Mouse (Mus musculus) MEL (cell line): Measurements from ENCODE around the gene Mmgt2. TPM values are rescaled to one million over a fixed set of nuclear protein-coding genes. Genes with fewer than 3 reads are reported as not detected.

ENCODE experiments used
- DNase-seq: peaks from one replicate; pipeline ENCODE4 v3.0.0; 2011; ENCODE audit warnings: low read depth, low spot score
- H3K27ac ChIP-seq: 2 replicates; pipeline ENCODE4 v1.5.1; 2012; ENCODE audit warnings: low read depth, mild to moderate bottlenecking, control low read depth, low read length, moderate library complexity; ENCODE audit not compliant: control insufficient read depth
- H3K27me3 ChIP-seq, 2 experiments: fragments of 150-350 bp in 1 of 2; sonication (generic) in 1 of 2; 2 replicates each; pipeline ENCODE4 v1.6.1; 2012; ENCODE audit warnings: low read length in 2 of 2, mild to moderate bottlenecking in 2 of 2, improper control_type of control experiment in 1 of 2, moderate library complexity in 1 of 2; ENCODE audit not compliant: insufficient read depth in 2 of 2, control insufficient read depth in 1 of 2
- H3K36me3 ChIP-seq, 2 experiments: 2 replicates each; pipeline ENCODE4 v1.6.1; 2012 to 2014; ENCODE audit warnings: low read length in 2 of 2, improper control_type of control experiment in 1 of 2, inconsistent platforms in 1 of 2, mild to moderate bottlenecking in 1 of 2; ENCODE audit not compliant: insufficient read depth in 2 of 2, control insufficient read depth in 1 of 2
- H3K4me1 ChIP-seq, 2 experiments: fragments of 150-350 bp in 1 of 2; sonication (generic) in 1 of 2; 2 replicates each; pipeline ENCODE4 v1.6.1; 2012; ENCODE audit warnings: low read length in 2 of 2, improper control_type of control experiment in 1 of 2, mild to moderate bottlenecking in 1 of 2; ENCODE audit not compliant: insufficient read depth in 2 of 2, control insufficient read depth in 1 of 2
- H3K4me3 ChIP-seq, 2 experiments: fragments of 150-350 bp in 1 of 2; sonication (generic) in 1 of 2; 2 replicates each; pipeline ENCODE4 v1.5.1; 2012; ENCODE audit warnings: low read depth in 2 of 2, low read length in 2 of 2, mild to moderate bottlenecking in 2 of 2, moderate library complexity in 2 of 2, control low read depth in 1 of 2, improper control_type of control experiment in 1 of 2; ENCODE audit not compliant: control insufficient read depth in 1 of 2, insufficient read depth in 1 of 2
- H3K79me2 ChIP-seq: 2 replicates; pipeline ENCODE4 v1.6.1; 2012; ENCODE audit warnings: mild to moderate bottlenecking, low read length, moderate library complexity; ENCODE audit not compliant: control insufficient read depth, poor library complexity, insufficient read depth
- H3K9ac ChIP-seq: 2 replicates; pipeline ENCODE4 v1.6.1; 2012; ENCODE audit warnings: low read depth, mild to moderate bottlenecking, control low read depth, low read length, moderate library complexity; ENCODE audit not compliant: control insufficient read depth, poor library complexity, severe bottlenecking
- H3K9me3 ChIP-seq: fragments of 150-350 bp; sonication (generic); replicated peaks from 2 replicates; pipeline ENCODE4 v1.6.1; 2012; ENCODE audit warnings: mild to moderate bottlenecking, low read length, improper control_type of control experiment, moderate library complexity; ENCODE audit not compliant: insufficient read depth
- BHLHE40 ChIP-seq: IDR thresholded peaks from 2 replicates; pipeline ENCODE4 v1.6.1; 2012; ENCODE audit warnings: low read depth, mild to moderate bottlenecking, inconsistent platforms, low read length, improper control_type of control experiment, borderline replicate concordance
- CHD1 ChIP-seq: IDR thresholded peaks from 2 replicates; pipeline ENCODE4 v1.6.1; 2012; ENCODE audit warnings: low read depth, mild to moderate bottlenecking, inconsistent platforms, low read length, improper control_type of control experiment
- CTCF ChIP-seq, 3 experiments: IDR thresholded peaks in 2 of 3; conservative IDR thresholded peaks in 1 of 3; 2 replicates each; pipeline ENCODE4 v1.5.1; 2011 to 2012; ENCODE audit warnings: low read length in 3 of 3, low read depth in 2 of 3, mild to moderate bottlenecking in 2 of 3, improper control_type of control experiment in 1 of 3, inconsistent platforms in 1 of 3, mixed read lengths in 1 of 3, moderate library complexity in 1 of 3; ENCODE audit not compliant: control insufficient read depth in 1 of 3, insufficient read depth in 1 of 3, poor library complexity in 1 of 3, severe bottlenecking in 1 of 3
- E2F4 ChIP-seq: IDR thresholded peaks from 2 replicates; pipeline ENCODE4 v1.6.1; 2011; ENCODE audit warnings: low read depth, low read length, improper control_type of control experiment, borderline replicate concordance
- EP300 ChIP-seq, 2 experiments: IDR thresholded peaks; 2 replicates each; pipeline ENCODE4 v1.6.1; 2011; ENCODE audit warnings: improper control_type of control experiment in 2 of 2, low read length in 2 of 2, low read depth in 1 of 2, mild to moderate bottlenecking in 1 of 2
- GABPA ChIP-seq: IDR thresholded peaks from 2 replicates; pipeline ENCODE4 v1.6.1; 2012; ENCODE audit warnings: low read depth, mild to moderate bottlenecking, inconsistent platforms, low read length, improper control_type of control experiment, moderate library complexity
- MAX ChIP-seq: IDR thresholded peaks from 2 replicates; pipeline ENCODE4 v1.6.1; 2011; ENCODE audit warnings: low read length, improper control_type of control experiment
- MEF2A ChIP-seq: IDR thresholded peaks from 2 replicates; pipeline ENCODE4 v1.6.1; 2014; ENCODE audit warnings: low read depth, mild to moderate bottlenecking, inconsistent platforms, low read length, improper control_type of control experiment; ENCODE audit not compliant: poor library complexity, insufficient replicate concordance, severe bottlenecking; ENCODE audit errors: extremely low read depth
- NRF1 ChIP-seq: IDR thresholded peaks from 2 replicates; pipeline ENCODE4 v1.6.1; 2014; ENCODE audit warnings: low read depth, mild to moderate bottlenecking, inconsistent platforms, low read length, improper control_type of control experiment, moderate library complexity; ENCODE audit not compliant: poor library complexity, insufficient read depth, severe bottlenecking
- POLR2A ChIP-seq, 2 experiments: IDR thresholded peaks; 2 replicates each; pipeline ENCODE4 v1.6.1; 2011 to 2012; ENCODE audit warnings: low read length in 2 of 2, mild to moderate bottlenecking in 2 of 2, control low read depth in 1 of 2, improper control_type of control experiment in 1 of 2, low read depth in 1 of 2, moderate library complexity in 1 of 2; ENCODE audit not compliant: control insufficient read depth in 1 of 2, insufficient read depth in 1 of 2, poor library complexity in 1 of 2
- RAD21 ChIP-seq: IDR thresholded peaks from 2 replicates; pipeline ENCODE4 v1.6.1; 2011; ENCODE audit warnings: mild to moderate bottlenecking, low read depth, low read length, improper control_type of control experiment
- RCOR1 ChIP-seq: IDR thresholded peaks from 2 replicates; pipeline ENCODE4 v1.6.1; 2012; ENCODE audit warnings: low read depth, mild to moderate bottlenecking, inconsistent platforms, low read length, improper control_type of control experiment
- SIN3A ChIP-seq: IDR thresholded peaks from 2 replicates; pipeline ENCODE4 v1.6.1; 2012; ENCODE audit warnings: low read length, improper control_type of control experiment, inconsistent platforms
- SMC3 ChIP-seq: IDR thresholded peaks from 2 replicates; pipeline ENCODE4 v1.6.1; 2011; ENCODE audit warnings: low read depth, low read length, improper control_type of control experiment
- TBP ChIP-seq: IDR thresholded peaks from 2 replicates; pipeline ENCODE4 v1.8.0; 2011; ENCODE audit warnings: low read depth, low read length, improper control_type of control experiment
- TCF12 ChIP-seq: IDR thresholded peaks from 2 replicates; pipeline ENCODE4 v1.6.1; 2014; ENCODE audit warnings: low read depth, mild to moderate bottlenecking, inconsistent platforms, low read length, improper control_type of control experiment, moderate library complexity
- UBTF ChIP-seq: IDR thresholded peaks from 2 replicates; pipeline ENCODE4 v1.6.1; 2012; ENCODE audit warnings: low read depth, mild to moderate bottlenecking, inconsistent platforms, low read length, improper control_type of control experiment, moderate library complexity, borderline replicate concordance; ENCODE audit not compliant: insufficient read depth
- ZC3H11A ChIP-seq: IDR thresholded peaks from 2 replicates; pipeline ENCODE4 v1.6.1; 2012; ENCODE audit warnings: low read depth, mild to moderate bottlenecking, inconsistent platforms, low read length, improper control_type of control experiment
- ZKSCAN1 ChIP-seq: IDR thresholded peaks from 2 replicates; pipeline ENCODE4 v1.6.1; 2012; ENCODE audit warnings: low read depth, mild to moderate bottlenecking, inconsistent platforms, low read length, improper control_type of control experiment, moderate library complexity
- ZMIZ1 ChIP-seq: IDR thresholded peaks from 2 replicates; pipeline ENCODE4 v1.6.1; 2012; ENCODE audit warnings: low read depth, mild to moderate bottlenecking, inconsistent platforms, low read length, improper control_type of control experiment, moderate library complexity
- ZNF384 ChIP-seq: IDR thresholded peaks from 2 replicates; pipeline ENCODE4 v1.6.1; 2012; ENCODE audit warnings: low read depth, mild to moderate bottlenecking, inconsistent platforms, low read length, improper control_type of control experiment
- polyA plus RNA-seq, 2 experiments: library from polyadenylated mRNA; stranded (reverse) in 1 of 2; unstranded in 1 of 2; fragments of >175 nt in 1 of 2; fragments of >200 nt in 1 of 2; gene quantifications; 2 replicates each; pipeline versions ENCODE4 v1.2.1 to v1.2.4; 2012; ENCODE audit warnings: low replicate concordance in 2 of 2, low read depth in 1 of 2; ENCODE audit not compliant: insufficient read length in 2 of 2, insufficient read depth in 1 of 2, missing spikeins in 1 of 2
- total RNA-seq: library from RNA; depleted of rRNA; stranded (reverse); fragments of 300-350 nt; gene quantifications from 2 replicates; pipeline ENCODE4 v1.2.3, GENCODE M21; 2012

Mmgt2 gene
- total and polyA plus RNA-seq, 3 experiments, result 24.1 to 51.9 TPM; not detected in 1

GRCm38 (mm10) chr11:62607170-62607951 is 41.1 kb upstream of the Mmgt2 start:
- no peak overlapping the region for H3K27ac ChIP-seq
- H3K36me3 ChIP-seq, result peaks cover 12 to 16% of the 10 kb centered on the region in 2 experiments
- H3K4me1 ChIP-seq, result peaks cover 0 to 4% of the 10 kb centered on the region in 2 experiments; a peak in 2 of 4 replicates
- no peaks in the 10 kb centered on the region for H3K27me3 ChIP-seq
- peak; percentile 82 for DNase-seq
- no peak for TF ChIP-seq SMC3
- TF ChIP-seq POLR2A (IDR thresholded peaks at IDR 0.05; ENCODE audit: control insufficient read depth in 1 of 2, insufficient read depth in 1 of 2, low read depth in 1 of 2, low read length in 2 of 2, poor library complexity in 1 of 2), result no peak; a peak in 2 of 4 replicates
- no peak for TF ChIP-seq CTCF (IDR thresholded peaks at IDR 0.05 in 2 of 3, conservative IDR thresholded peaks at IDR 0.05 in 1 of 3; ENCODE audit: control insufficient read depth in 1 of 3, insufficient read depth in 1 of 3, low read depth in 2 of 3, low read length in 3 of 3, poor library complexity in 1 of 3, severe bottlenecking in 1 of 3)
- no peak for TF ChIP-seq E2F4
- no peak for TF ChIP-seq ZC3H11A
- no peak for TF ChIP-seq ZMIZ1
- TF ChIP-seq TBP, result no peak
- no peak for TF ChIP-seq NRF1
- no peak for TF ChIP-seq EP300 (IDR thresholded peaks at IDR 0.05; ENCODE audit: low read depth in 1 of 2, low read length in 2 of 2)
- no peak for TF ChIP-seq RCOR1
- TF ChIP-seq SIN3A, result no peak
- TF ChIP-seq MEF2A, result no peak
- TF ChIP-seq ZKSCAN1, result no peak
- TF ChIP-seq GABPA, result no peak
- TF ChIP-seq CHD1, result no peak
- TF ChIP-seq, all 39 proteins: peak for 0
- no peak overlapping the region for H3K4me3 ChIP-seq
- H3K79me2 ChIP-seq, result peaks cover 23% of the 10 kb centered on the region
- no peak overlapping the region for H3K9ac ChIP-seq
- H3K9me3 ChIP-seq, result no peaks in the 10 kb centered on the region

DNA sequence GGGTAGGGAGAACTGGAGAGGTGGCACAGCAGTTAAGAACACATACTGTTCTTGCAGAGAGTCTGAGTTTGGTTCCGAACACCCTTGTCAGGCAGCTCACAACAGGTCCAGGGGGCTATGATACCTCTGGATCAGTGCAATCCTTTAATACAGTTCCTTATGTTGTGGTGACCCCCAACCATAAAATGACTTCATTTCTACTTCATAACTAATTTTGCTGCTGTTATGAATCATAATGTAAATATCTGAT is 40.6 kb upstream of the Mmgt2 start:
- DNase-seq, result no peak
- H3K27me3 ChIP-seq, result no peaks in the 10 kb centered on the region
- H3K27ac ChIP-seq, result no peak overlapping the region
- TF ChIP-seq RAD21 (no peak), TCF12 (no peak), ZNF384 (no peak), BHLHE40 (no peak), MAX (no peak), CHD1 (no peak), UBTF (no peak)
- H3K79me2 ChIP-seq, result peaks cover 21% of the 10 kb centered on the region
- no peak overlapping the region for H3K4me3 ChIP-seq
- H3K36me3 ChIP-seq, result peaks cover 12 to 16% of the 10 kb centered on the region in 2 experiments
- no peak overlapping the region for H3K9ac ChIP-seq
- no peaks in the 10 kb centered on the region for H3K9me3 ChIP-seq
- peaks cover 0 to 4% of the 10 kb centered on the region in 2 experiments; a peak in 2 of 4 replicates for H3K4me1 ChIP-seq
